Mouse (Mus musculus): ENCODE measurements at regions not wholly inside any gene's neighbourhood (a gene's known extent, or its start where the extent isn't known, plus 50 kb on each side); places are given as distances from the start of the nearest gene placed in this dataset.

GRCm38 (mm10) chr6:117448652-117449051 is 280.3 kb downstream of the Cxcl12 start:
- Histone ChIP-seq H3K36me3 (ENCODE audit: control insufficient read depth, insufficient read depth, low read length, poor library complexity, severe bottlenecking) (no peaks in the 10 kb centered on the region), H3K27me3 (ENCODE audit: control insufficient read depth, insufficient read depth, low read length, poor library complexity, severe bottlenecking) (no peaks in the 10 kb centered on the region)
- DNase-seq (ENCODE audit: low read depth, low spot score): no peak

DNA sequence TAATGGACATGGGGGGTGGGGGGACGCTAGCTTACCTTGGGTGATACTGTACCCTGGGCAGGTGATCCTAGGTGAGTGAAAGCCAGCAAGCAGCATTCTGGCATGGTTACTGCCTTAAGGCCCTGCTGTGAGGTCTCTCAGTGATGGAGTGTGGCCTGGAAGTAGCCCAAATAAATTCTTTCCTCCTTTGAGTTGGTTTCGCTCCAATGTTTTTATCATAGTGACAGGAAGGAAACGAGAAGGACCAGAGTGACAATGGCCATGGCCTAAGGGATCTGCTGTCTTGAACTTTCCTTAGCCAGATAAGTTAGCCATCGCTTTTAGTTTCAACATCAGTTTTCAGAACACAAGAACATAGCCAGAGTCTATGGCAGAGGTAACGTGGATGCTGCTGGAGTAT is 282.7 kb downstream of the Cxcl12 start:
- DNase-seq (ENCODE audit: low read depth, low spot score): no peak

GRCm38 (mm10) chr6:117460193-117460592 is 291.9 kb downstream of the Cxcl12 start:
- 0 out of 2 replicates have a peak, but pooled peaks cover 3% of the 10 kb centered on the region for H3K27me3 ChIP-seq (ENCODE audit: control insufficient read depth, insufficient read depth, low read length, poor library complexity, severe bottlenecking)
- no peaks in the 10 kb centered on the region for H3K36me3 ChIP-seq (ENCODE audit: control insufficient read depth, insufficient read depth, low read length, poor library complexity, severe bottlenecking)
- no peak for DNase-seq (ENCODE audit: low read depth, low spot score)

More for the DNA sequence above, 282.7 kb downstream of the Cxcl12 start:
- Histone ChIP-seq H3K27me3 (ENCODE audit: control insufficient read depth, insufficient read depth, low read length, poor library complexity, severe bottlenecking) (no peaks in the 10 kb centered on the region), H3K36me3 (ENCODE audit: control insufficient read depth, insufficient read depth, low read length, poor library complexity, severe bottlenecking) (no peaks in the 10 kb centered on the region)

DNA sequence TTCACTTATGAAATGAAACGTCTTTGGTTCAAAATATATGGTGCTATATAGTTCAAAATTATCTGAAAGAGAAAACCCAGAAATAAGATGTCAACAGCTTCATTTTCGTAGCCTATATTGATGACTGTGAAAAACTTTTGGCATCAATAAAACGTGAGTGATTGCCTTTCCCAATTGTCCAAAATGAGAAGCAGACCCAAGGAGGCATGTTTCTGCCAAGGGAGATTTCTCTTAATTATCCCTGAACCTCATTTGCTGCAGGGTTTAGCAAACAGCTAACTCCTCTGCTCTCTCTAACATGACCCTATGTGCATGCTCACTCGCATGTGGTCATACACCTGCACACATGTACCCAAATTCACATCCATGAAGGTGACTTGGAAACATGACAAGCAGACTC is 296.8 kb downstream of the Cxcl12 start:
- Histone ChIP-seq H3K27me3 (ENCODE audit: control insufficient read depth, insufficient read depth, low read length, poor library complexity, severe bottlenecking) (0 out of 2 replicates have a peak, but pooled peaks cover 3% of the 10 kb centered on the region), H3K36me3 (ENCODE audit: control insufficient read depth, insufficient read depth, low read length, poor library complexity, severe bottlenecking) (no peaks in the 10 kb centered on the region)
- no peak for DNase-seq (ENCODE audit: low read depth, low spot score)

DNA sequence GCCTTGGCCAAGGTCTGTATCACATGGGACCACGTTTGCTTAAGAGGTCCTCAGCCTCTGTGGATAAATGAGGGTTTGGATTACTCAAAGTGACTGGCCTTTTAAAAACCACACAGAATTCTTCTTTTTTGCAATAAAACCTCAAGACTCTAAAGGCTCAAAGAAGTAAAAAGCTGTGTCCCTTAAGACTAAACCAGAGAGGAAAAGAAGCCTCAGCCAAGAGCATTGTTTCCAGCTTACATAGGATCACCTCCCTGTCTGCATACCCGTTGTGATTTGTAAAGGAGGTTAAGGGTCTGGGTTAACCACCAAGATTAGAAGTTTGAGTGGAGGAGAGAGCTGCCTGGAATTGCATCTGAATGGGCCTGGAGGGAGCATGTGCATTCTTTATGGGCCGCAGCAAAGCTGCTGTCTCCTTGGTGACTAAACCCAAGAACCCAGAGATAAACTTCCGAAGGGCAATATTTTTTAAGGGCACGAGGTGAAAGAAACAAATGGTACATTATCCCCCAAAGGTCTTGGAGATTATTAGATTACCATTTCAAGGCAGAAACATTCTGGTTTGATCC is 297.4 kb downstream of the Cxcl12 start:
- Histone ChIP-seq H3K27me3 (ENCODE audit: control insufficient read depth, insufficient read depth, low read length, poor library complexity, severe bottlenecking) (0 out of 2 replicates have a peak, but pooled peaks cover 3% of the 10 kb centered on the region), H3K36me3 (ENCODE audit: control insufficient read depth, insufficient read depth, low read length, poor library complexity, severe bottlenecking) (no peaks in the 10 kb centered on the region)
- DNase-seq (ENCODE audit: low read depth, low spot score): no peak

- Histone ChIP-seq H3K27me3 (ENCODE audit: control insufficient read depth, insufficient read depth, low read length, poor library complexity, severe bottlenecking) (no peaks in the 10 kb centered on the region), H3K36me3 (ENCODE audit: control insufficient read depth, insufficient read depth, low read length, poor library complexity, severe bottlenecking) (no peaks in the 10 kb centered on the region)
- no peak for DNase-seq (ENCODE audit: low read depth, low spot score)
These were observed 311.0 kb downstream of the Cxcl12 start for GRCm38 (mm10) chr6:117479376-117479775.

DNA sequence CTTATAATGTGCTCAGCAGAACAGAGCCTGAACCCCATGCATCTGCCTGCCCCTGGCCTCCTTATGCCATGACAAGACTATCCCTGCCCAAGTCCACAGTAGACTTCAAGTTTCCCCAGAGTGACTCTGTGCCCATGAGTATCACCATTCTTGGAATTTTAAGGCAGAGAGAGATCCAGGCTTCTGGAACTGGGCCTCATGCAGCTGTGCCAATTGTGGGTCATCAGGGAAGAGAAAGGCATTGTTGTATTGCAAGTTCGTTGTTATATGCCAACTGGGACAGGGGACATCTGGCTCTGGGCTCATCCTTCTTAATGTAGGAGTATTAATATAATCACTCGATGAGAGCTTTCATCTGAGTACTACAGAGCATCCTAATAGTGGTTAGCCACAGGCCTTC is 312.1 kb downstream of the Cxcl12 start:
- no peak for DNase-seq (ENCODE audit: low read depth, low spot score)
- Histone ChIP-seq H3K27me3 (ENCODE audit: control insufficient read depth, insufficient read depth, low read length, poor library complexity, severe bottlenecking) (no peaks in the 10 kb centered on the region), H3K36me3 (ENCODE audit: control insufficient read depth, insufficient read depth, low read length, poor library complexity, severe bottlenecking) (no peaks in the 10 kb centered on the region)

GRCm38 (mm10) chr6:117489161-117489560 is 320.8 kb downstream of the Cxcl12 start:
- no peak for DNase-seq (ENCODE audit: low read depth, low spot score)
- H3K27me3 ChIP-seq (ENCODE audit: control insufficient read depth, insufficient read depth, low read length, poor library complexity, severe bottlenecking): no peaks in the 10 kb centered on the region
- H3K36me3 ChIP-seq (ENCODE audit: control insufficient read depth, insufficient read depth, low read length, poor library complexity, severe bottlenecking): no peaks in the 10 kb centered on the region

- Histone ChIP-seq H3K36me3 (ENCODE audit: control insufficient read depth, insufficient read depth, low read length, poor library complexity, severe bottlenecking) (no peaks in the 10 kb centered on the region), H3K27me3 (ENCODE audit: control insufficient read depth, insufficient read depth, low read length, poor library complexity, severe bottlenecking) (no peaks in the 10 kb centered on the region)
- DNase-seq (ENCODE audit: low read depth, low spot score): no peak
These were observed 321.5 kb downstream of the Cxcl12 start for GRCm38 (mm10) chr6:117489761-117490396.

- no peak for DNase-seq (ENCODE audit: low read depth, low spot score)
- no peaks in the 10 kb centered on the region for H3K27me3 ChIP-seq (ENCODE audit: control insufficient read depth, insufficient read depth, low read length, poor library complexity, severe bottlenecking)
- H3K36me3 ChIP-seq (ENCODE audit: control insufficient read depth, insufficient read depth, low read length, poor library complexity, severe bottlenecking): no peaks in the 10 kb centered on the region
These were observed 326.6 kb downstream of the Cxcl12 start for GRCm38 (mm10) chr6:117494971-117495370.

DNA sequence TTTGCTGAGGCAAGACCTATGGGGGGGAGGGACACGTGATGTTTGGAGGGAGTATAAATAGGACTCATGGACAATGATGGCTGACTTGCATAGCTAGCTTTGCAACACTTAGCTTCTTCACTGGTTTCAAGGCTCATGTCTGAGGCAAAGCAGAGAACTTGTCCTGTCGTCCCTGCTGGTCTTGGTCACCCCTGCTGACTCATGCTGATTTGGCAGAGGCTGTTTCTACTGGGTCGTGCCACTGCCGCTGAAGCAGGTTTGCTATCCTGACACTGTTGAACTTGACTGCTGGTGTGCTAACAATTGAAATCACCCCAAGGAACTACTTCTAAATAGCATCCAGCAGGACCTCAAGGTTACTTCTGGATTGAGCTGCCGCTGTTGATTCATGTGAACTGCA is 329.0 kb downstream of the Cxcl12 start:
- DNase-seq (ENCODE audit: low read depth, low spot score): no peak
- Histone ChIP-seq H3K27me3 (ENCODE audit: control insufficient read depth, insufficient read depth, low read length, poor library complexity, severe bottlenecking) (no peaks in the 10 kb centered on the region; the same call in 1 of the 2 replicates), H3K36me3 (ENCODE audit: control insufficient read depth, insufficient read depth, low read length, poor library complexity, severe bottlenecking) (no peaks in the 10 kb centered on the region)

- H3K27me3 ChIP-seq (ENCODE audit: control insufficient read depth, insufficient read depth, low read length, poor library complexity, severe bottlenecking): no peaks in the 10 kb centered on the region; the same call in 1 of the 2 replicates
- no peak for DNase-seq (ENCODE audit: low read depth, low spot score)
- no peaks in the 10 kb centered on the region for H3K36me3 ChIP-seq (ENCODE audit: control insufficient read depth, insufficient read depth, low read length, poor library complexity, severe bottlenecking)
These were observed 329.6 kb downstream of the Cxcl12 start for GRCm38 (mm10) chr6:117497904-117498303.

- no peaks in the 10 kb centered on the region; the same call in 1 of the 2 replicates for H3K27me3 ChIP-seq (ENCODE audit: control insufficient read depth, insufficient read depth, low read length, poor library complexity, severe bottlenecking)
- no peaks in the 10 kb centered on the region for H3K36me3 ChIP-seq (ENCODE audit: control insufficient read depth, insufficient read depth, low read length, poor library complexity, severe bottlenecking)
- no peak for DNase-seq (ENCODE audit: low read depth, low spot score)
These were observed 334.0 kb downstream of the Cxcl12 start for GRCm38 (mm10) chr6:117502346-117502745.

- Histone ChIP-seq H3K36me3 (ENCODE audit: control insufficient read depth, insufficient read depth, low read length, poor library complexity, severe bottlenecking) (no peaks in the 10 kb centered on the region), H3K27me3 (ENCODE audit: control insufficient read depth, insufficient read depth, low read length, poor library complexity, severe bottlenecking) (no peaks in the 10 kb centered on the region; the same call in 1 of the 2 replicates)
- no peak for DNase-seq (ENCODE audit: low read depth, low spot score)
These were observed 336.2 kb upstream of the Zfp637 start for GRCm38 (mm10) chr6:117504771-117505170.

DNA sequence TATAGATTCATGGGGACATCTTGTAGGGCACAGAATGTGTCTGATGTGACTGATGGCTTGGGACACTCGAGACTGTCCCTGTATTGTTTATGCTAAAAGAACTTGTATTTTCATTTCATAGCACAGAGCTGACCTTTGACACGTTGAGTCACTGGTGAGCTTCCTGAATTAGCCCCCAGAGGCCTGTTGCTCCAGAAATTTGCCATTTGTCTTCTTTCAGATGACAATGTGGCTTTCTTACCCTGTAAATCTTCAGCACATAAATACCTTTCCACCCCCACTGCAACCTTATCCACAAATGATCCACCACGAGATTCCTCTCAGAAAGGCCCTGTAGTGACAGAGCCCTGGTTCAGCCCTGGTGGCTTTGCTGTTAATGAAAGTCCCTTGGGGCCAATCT is 335.5 kb upstream of the Zfp637 start:
- H3K27me3 ChIP-seq (ENCODE audit: control insufficient read depth, insufficient read depth, low read length, poor library complexity, severe bottlenecking): no peaks in the 10 kb centered on the region; the same call in 1 of the 2 replicates
- DNase-seq (ENCODE audit: low read depth, low spot score): no peak
- H3K36me3 ChIP-seq (ENCODE audit: control insufficient read depth, insufficient read depth, low read length, poor library complexity, severe bottlenecking): no peaks in the 10 kb centered on the region
